Mouse (Mus musculus) lung, embryonic 14.5 days (tissue): ENCODE measurements around the gene Ice2. TPM values are rescaled to one million over a fixed set of nuclear protein-coding genes. Genes with fewer than 3 reads are reported as not detected.
A peak's percentile ranks its signal among the peaks of the same experiment; 100 is the strongest.

Source experiments
- ATAC-seq: fragments of 200-750 bp; cut with Nextera tagmentation; 2 replicates; pipeline ENCODE4 v1.8.0; 2017; ENCODE audit warnings: mild to moderate bottlenecking, moderate TSS enrichment, moderate library complexity; ENCODE audit not compliant: insufficient read depth
- DNase-seq: peaks from one replicate; pipeline ENCODE4 v3.0.0-alpha.2; 2015
- H3K27ac ChIP-seq: fragments of 300-500 bp; sonication (generic); 2 replicates; pipeline ENCODE4 v1.5.1; 2014; ENCODE audit warnings: low read depth, mild to moderate bottlenecking, moderate library complexity
- H3K27me3 ChIP-seq: fragments of 300-500 bp; sonication (generic); 2 replicates; pipeline ENCODE4 v1.6.1; 2014; ENCODE audit warnings: low read length, control low read depth; ENCODE audit not compliant: insufficient read depth
- H3K36me3 ChIP-seq: fragments of 300-500 bp; sonication (generic); 2 replicates; pipeline ENCODE4 v1.6.1; 2014; ENCODE audit warnings: control low read depth; ENCODE audit not compliant: insufficient read depth
- H3K4me1 ChIP-seq: fragments of 300-500 bp; sonication (generic); 2 replicates; pipeline ENCODE4 v1.6.1; 2014; ENCODE audit warnings: antibody characterized with exemption, control low read depth; ENCODE audit not compliant: insufficient read depth
- H3K4me2 ChIP-seq: fragments of 300-500 bp; sonication (generic); 2 replicates; pipeline ENCODE4 v1.6.1; 2014; ENCODE audit warnings: mild to moderate bottlenecking
- H3K4me3 ChIP-seq: fragments of 300-500 bp; sonication (generic); 2 replicates; pipeline ENCODE4 v1.5.1; 2014; ENCODE audit warnings: low read depth, low read length
- H3K9ac ChIP-seq: fragments of 300-500 bp; sonication (generic); 2 replicates; pipeline ENCODE4 v1.6.1; 2014
- H3K9me3 ChIP-seq: fragments of 300-500 bp; sonication (generic); 2 replicates; pipeline ENCODE4 v1.6.1; 2016; ENCODE audit warnings: low read depth, low read length, control low read depth
- CTCF ChIP-seq: IDR thresholded peaks from 2 replicates; pipeline ENCODE4 v1.5.1; 2016; ENCODE audit warnings: antibody characterized with exemption, low read depth
- WGBS: fragments of 180-500 bp; shearing (Covaris S2); extraction: QIAGEN DNeasy Blood & Tissue Kit; methylation state at CpG from one replicate; pipeline ENCODE4 v1.1.7; 2014; 5-methylcytosine and 5-hydroxymethylcytosine counted together
- polyA plus RNA-seq: library from polyadenylated mRNA; unstranded; fragments of >200 nt; fragmentation: Nextera tagmentation; extraction: Ambion mirVana; gene quantifications from 2 replicates; pipeline ENCODE4 v1.2.1, GENCODE M21; 2014

The Ice2 gene
- polyA plus RNA-seq, 1 experiment from 2014 or later = 24.0 TPM

DNA sequence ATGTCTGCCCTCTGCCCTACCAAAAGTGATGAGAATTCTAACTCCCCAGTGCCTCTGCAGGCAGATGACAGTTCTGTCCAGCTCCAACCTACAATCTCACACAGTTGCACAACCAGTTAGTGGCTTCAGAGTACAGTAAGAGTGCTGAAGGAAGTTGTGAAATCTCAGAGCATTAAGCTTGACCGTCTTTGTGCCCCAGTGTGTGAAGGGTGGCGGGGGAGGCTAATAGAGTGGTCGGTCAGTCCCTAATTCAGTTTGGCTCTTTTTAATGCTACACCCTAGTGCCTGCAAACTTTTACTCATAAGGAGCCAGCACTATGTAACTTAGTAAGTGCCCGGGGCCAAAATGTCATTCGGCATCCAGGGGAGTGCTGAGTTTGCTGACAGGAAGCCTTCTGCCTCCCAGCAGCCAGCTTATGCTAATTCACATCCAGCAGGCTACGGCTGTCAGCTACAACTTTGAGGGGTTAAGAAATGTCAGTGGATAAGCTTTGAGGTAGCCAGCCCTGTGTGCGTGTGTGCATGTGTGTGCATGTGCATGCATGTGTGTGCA, 42.2 kb downstream of the Ice2 start:
- Histone ChIP-seq H3K36me3 (no peaks in the 10 kb centered on the region), H3K4me2 (no peak overlapping the region), H3K9me3 (no peaks in the 10 kb centered on the region), H3K27me3 (no peaks in the 10 kb centered on the region), H3K4me3 (no peak overlapping the region), H3K9ac (no peak overlapping the region), H3K27ac (peak overlapping the region; percentile 63; the same call in 1 of the 2 replicates), H3K4me1 (peaks cover 5% of the 10 kb centered on the region; the same call in 1 of the 2 replicates)
- 0 out of 2 replicates have a peak, but pooled peaks have one; percentile 18 for TF ChIP-seq CTCF
- ATAC-seq (peak; percentile 63; the same call in 1 of the 2 replicates), DNase-seq (peak; percentile 62)
- 21% methylated on average over 7 of the region's 7 CpGs for WGBS

- Histone ChIP-seq H3K4me3 (no peak overlapping the region), H3K4me1 (peaks cover 5% of the 10 kb centered on the region; the same call in 1 of the 2 replicates), H3K27ac (no peak overlapping the region), H3K36me3 (no peaks in the 10 kb centered on the region), H3K9me3 (no peaks in the 10 kb centered on the region), H3K9ac (no peak overlapping the region), H3K4me2 (no peak overlapping the region), H3K27me3 (no peaks in the 10 kb centered on the region)
- WGBS = 39% methylated on average over 6 of the region's 6 CpGs
- TF ChIP-seq CTCF = no peak
- ATAC-seq (no peak), DNase-seq (peak; percentile 36)
Measured at GRCm38 (mm10) chr9:69442471-69443038, 44.8 kb downstream of the Ice2 start.

DNA sequence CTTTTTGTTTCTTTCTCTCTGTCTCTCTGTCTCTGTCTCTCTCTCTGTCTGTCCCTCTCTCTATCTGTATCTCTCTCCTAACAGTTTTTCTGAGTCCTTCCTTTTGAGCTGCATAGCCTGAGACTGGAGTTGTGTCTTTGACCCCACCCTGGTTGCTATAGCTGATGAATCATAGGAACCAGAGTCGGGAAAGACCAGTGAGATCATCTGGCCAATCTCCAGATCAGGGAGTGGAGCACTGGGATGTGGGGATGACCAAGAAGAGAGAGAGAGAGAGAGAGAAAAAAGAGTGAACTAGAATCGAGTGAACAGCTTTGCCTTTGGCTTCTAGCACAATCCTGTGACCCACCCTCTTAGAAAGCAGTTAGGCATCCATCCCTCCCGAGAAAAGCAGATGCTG, 45.5 kb downstream of the Ice2 start:
- H3K27ac ChIP-seq = no peak overlapping the region
- DNase-seq (peak; percentile 42), ATAC-seq (no peak)
- H3K9me3 ChIP-seq = no peaks in the 10 kb centered on the region
- H3K9ac ChIP-seq = no peak overlapping the region
- H3K36me3 ChIP-seq = no peaks in the 10 kb centered on the region
- H3K4me2 ChIP-seq = no peak overlapping the region
- H3K27me3 ChIP-seq = no peaks in the 10 kb centered on the region
- H3K4me3 ChIP-seq = no peak overlapping the region
- H3K4me1 ChIP-seq = peaks cover 5% of the 10 kb centered on the region; the same call in 1 of the 2 replicates
- WGBS = 37% methylated on average over 3 of the region's 3 CpGs
- no peak for TF ChIP-seq CTCF

GRCm38 (mm10) chr9:69448801-69449200, 51.1 kb downstream of the Ice2 start:
- no peak overlapping the region for H3K4me3 ChIP-seq
- H3K9me3 ChIP-seq = no peaks in the 10 kb centered on the region
- no peak overlapping the region for H3K9ac ChIP-seq
- H3K4me1 ChIP-seq = 0 out of 2 replicates have a peak, but pooled peaks cover 5% of the 10 kb centered on the region
- H3K36me3 ChIP-seq = no peaks in the 10 kb centered on the region
- no peak for DNase-seq
- no peak overlapping the region for H3K4me2 ChIP-seq
- no peak overlapping the region for H3K27ac ChIP-seq
- 47% methylated on average over 3 of the region's 3 CpGs for WGBS
- H3K27me3 ChIP-seq = no peaks in the 10 kb centered on the region
- TF ChIP-seq CTCF = no peak
- no peak for ATAC-seq

- no peak overlapping the region for H3K4me2 ChIP-seq
- H3K27me3 ChIP-seq = no peaks in the 10 kb centered on the region
- 83% methylated on average over 9 of the region's 9 CpGs for WGBS
- H3K27ac ChIP-seq = no peak overlapping the region
- DNase-seq = no peak
- no peaks in the 10 kb centered on the region for H3K36me3 ChIP-seq
- ATAC-seq = no peak
- no peaks in the 10 kb centered on the region for H3K9me3 ChIP-seq
- peaks cover 15% of the 10 kb centered on the region for H3K4me1 ChIP-seq
- no peak overlapping the region for H3K4me3 ChIP-seq
- no peak overlapping the region for H3K9ac ChIP-seq
- no peak for TF ChIP-seq CTCF
Measured at GRCm38 (mm10) chr9:69450636-69451035, 52.9 kb downstream of the Ice2 start.

DNA sequence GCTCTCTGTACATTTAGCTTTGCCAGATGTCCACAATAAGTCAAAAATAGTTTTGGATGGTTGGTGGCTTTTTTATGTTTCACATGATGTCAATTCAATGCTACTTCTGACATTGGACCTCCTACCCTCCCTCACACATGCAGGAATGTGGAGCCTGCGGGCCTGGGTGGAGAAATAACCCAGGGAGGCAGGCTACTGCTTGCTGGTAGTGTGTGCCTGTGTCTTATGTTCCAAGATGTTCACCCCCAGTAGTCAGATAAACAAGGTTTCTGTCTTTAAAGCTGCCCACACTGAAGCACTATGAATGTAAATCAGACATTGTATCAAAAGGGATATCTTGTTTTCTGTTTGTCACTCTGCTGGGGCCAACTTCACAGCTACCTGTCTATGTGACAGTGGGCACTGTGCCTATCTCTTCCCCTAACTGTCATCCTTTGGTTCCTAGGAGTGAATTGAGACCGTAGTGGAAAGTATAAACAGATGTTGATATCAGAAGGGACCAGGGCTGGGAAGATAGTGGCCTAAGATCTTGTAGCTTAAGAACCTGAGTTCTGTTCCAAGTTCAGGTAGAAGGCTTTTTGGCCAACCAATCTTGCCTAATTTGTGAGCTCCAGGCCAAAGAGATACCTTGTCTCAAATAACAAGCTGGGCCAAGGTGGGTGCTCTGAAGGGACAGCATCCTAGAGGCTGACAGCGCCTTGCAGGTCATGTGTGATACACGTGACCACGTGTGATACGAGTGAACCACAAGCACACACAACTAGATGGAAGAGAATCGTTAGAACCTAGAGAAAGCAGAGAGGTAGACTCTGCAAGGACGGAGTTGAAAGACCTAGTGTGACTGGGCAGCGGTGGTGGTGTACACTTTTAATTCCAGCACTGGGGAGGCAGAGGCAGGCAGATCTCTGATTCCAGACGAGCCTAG, 54.4 kb downstream of the Ice2 start:
- H3K36me3 ChIP-seq = no peaks in the 10 kb centered on the region; the same call in 1 of the 2 replicates
- WGBS = 90% methylated on average over 10 of the region's 10 CpGs
- H3K9ac ChIP-seq = no peak overlapping the region
- H3K9me3 ChIP-seq = no peaks in the 10 kb centered on the region
- peak overlapping the region; percentile 97 for H3K27ac ChIP-seq
- no peak overlapping the region for H3K4me3 ChIP-seq
- no peak for DNase-seq
- TF ChIP-seq CTCF = no peak
- H3K27me3 ChIP-seq = no peaks in the 10 kb centered on the region
- no peak for ATAC-seq
- no peak overlapping the region for H3K4me2 ChIP-seq
- H3K4me1 ChIP-seq = peaks cover 30% of the 10 kb centered on the region
